Mouse (Mus musculus) left cerebral cortex, adult 2 months (tissue): ENCODE results near the gene Olfr1505. TPM values are rescaled to one million over a fixed set of nuclear protein-coding genes. Genes with fewer than 3 reads are reported as not detected.

Source experiments
- DNase-seq, 2 experiments: peaks; one replicate each; pipeline ENCODE4 v3.0.0; 2021 to 2022; ENCODE audit warnings: low spot score in 2 of 2, mixed read lengths in 1 of 2; ENCODE audit errors: extremely low spot score in 1 of 2
- H3K27ac ChIP-seq: fragments of 200-600 bp; 2 replicates; pipeline ENCODE4 v1.8.1; 2022
- H3K4me3 ChIP-seq: fragments of 200-600 bp; 2 replicates; pipeline ENCODE4 v1.8.1; 2022
- CTCF ChIP-seq: fragments of 200-600 bp; IDR thresholded peaks from 2 replicates; pipeline ENCODE4 v1.8.1; 2022; ENCODE audit warnings: antibody characterized with exemption, mild to moderate bottlenecking, moderate library complexity
- intact Hi-C: fragments of 180-260 bp; cut with DNase I; formaldehyde crosslinking; loops from one replicate; pipeline ENCODE4 v1.15.1; 2025
- long read RNA-seq, 2 experiments: library from polyadenylated mRNA; stranded (forward); transcript quantifications; one replicate each; pipeline ENCODE4 v2.0.0; 2021; ENCODE audit warnings: borderline mapping rate in 2 of 2
- total RNA-seq, 2 experiments: library from RNA; stranded (reverse); gene quantifications; 2 replicates each; pipeline ENCODE4 v1.2.3; 2021

Gene Olfr1505
- total RNA-seq: not detected
- long read RNA-seq, experiment 1: 0 reads
- long read RNA-seq, experiment 2: 0 reads

GRCm38 (mm10) chr19:13913230-13913629 lies at the start of gene Olfr1505:
TSS of gene Olfr1505 (plus strand) at chr19:13913530.
- no peak for DNase-seq
- no peak for TF ChIP-seq CTCF
- intact Hi-C loops: no loop called here
- no peak within 1 kb of the TSS for H3K4me3 ChIP-seq
- H3K27ac ChIP-seq: no peak within 1 kb of the TSS

GRCm38 (mm10) chr19:13897828-13898227 lies 15.5 kb upstream of the Olfr1505 start, which contains the start of gene Olfr1504:
TSS of gene Olfr1504 (minus strand) at chr19:13897928.
- H3K27ac ChIP-seq: no peak within 1 kb of the TSS
- intact Hi-C loops: no loop called here
- no peak for TF ChIP-seq CTCF
- no peak within 1 kb of the TSS for H3K4me3 ChIP-seq
- no peak for DNase-seq

Other genes with a start within 250 kb of the Olfr1505 start
- gene Olfr1491, start 216.3 kb upstream of the Olfr1505 start, total RNA-seq: not detected
- gene Olfr1493-ps1, start 190.3 kb upstream of the Olfr1505 start, total RNA-seq: not detected
- not detected for gene Olfr1494, start 173.8 kb upstream of the Olfr1505 start, total RNA-seq
- gene Olfr1495, start 148.9 kb upstream of the Olfr1505 start, total RNA-seq: not detected
- not detected for gene Olfr1496, start 135.7 kb upstream of the Olfr1505 start, total RNA-seq
- not detected for gene Olfr1497, start 115.3 kb upstream of the Olfr1505 start, total RNA-seq
- gene Olfr1499, start 94.1 kb upstream of the Olfr1505 start, total RNA-seq: not detected
- gene Olfr1500, start 83.0 kb upstream of the Olfr1505 start, total RNA-seq: not detected
- not detected for gene Olfr1501, start 62.8 kb upstream of the Olfr1505 start, total RNA-seq
- not detected for gene Olfr1502, start 51.7 kb upstream of the Olfr1505 start, total RNA-seq
- not detected for gene Olfr1504, start 15.6 kb upstream of the Olfr1505 start, total RNA-seq